Mouse (Mus musculus) heart, adult 2 months (tissue): ENCODE results near the gene Qrfp. TPM values are rescaled to one million over a fixed set of nuclear protein-coding genes. Genes with fewer than 3 reads are reported as not detected.

Experiments
- DNase-seq, 2 experiments: peaks; one replicate each; pipeline ENCODE4 v3.0.0; 2021
- H3K27ac ChIP-seq: fragments of 200-600 bp; 2 replicates; pipeline ENCODE4 v1.8.1; 2022
- H3K27me3 ChIP-seq: fragments of 200-500 bp; 2 replicates; pipeline ENCODE4 v1.6.1; 2012; ENCODE audit warnings: mild to moderate bottlenecking, low read length, inconsistent platforms, mixed read lengths; ENCODE audit not compliant: control insufficient read depth, insufficient read depth
- H3K36me3 ChIP-seq: fragments of 200-500 bp; 2 replicates; pipeline ENCODE4 v1.6.1; 2012; ENCODE audit warnings: low read length, inconsistent platforms; ENCODE audit not compliant: control insufficient read depth, insufficient read depth
- H3K4me1 ChIP-seq: fragments of 200-500 bp; 2 replicates; pipeline ENCODE4 v1.6.1; 2011; ENCODE audit warnings: low read length; ENCODE audit not compliant: control insufficient read depth, insufficient read depth
- H3K4me3 ChIP-seq: fragments of 200-600 bp; 2 replicates; pipeline ENCODE4 v1.8.1; 2022
- H3K79me2 ChIP-seq: fragments of 200-500 bp; replicated peaks from 2 replicates; pipeline ENCODE4 v1.6.1; 2012; ENCODE audit warnings: mild to moderate bottlenecking, inconsistent platforms, low read length, moderate library complexity, mixed read lengths; ENCODE audit not compliant: control insufficient read depth, insufficient read depth
- H3K9ac ChIP-seq: fragments of 200-500 bp; 2 replicates; pipeline ENCODE4 v1.6.1; 2012; ENCODE audit warnings: low read depth, mild to moderate bottlenecking, control low read depth, inconsistent platforms, low read length, mixed read lengths
- CTCF ChIP-seq: fragments of 200-600 bp; IDR thresholded peaks from 2 replicates; pipeline ENCODE4 v1.8.1; 2022; ENCODE audit warnings: antibody characterized with exemption, mild to moderate bottlenecking, moderate library complexity
- EP300 ChIP-seq: fragments of 200-500 bp; IDR thresholded peaks from 2 replicates; pipeline ENCODE4 v1.6.1; 2011; ENCODE audit warnings: low read depth, low read length, control low read depth; ENCODE audit not compliant: insufficient read depth
- POLR2A ChIP-seq: fragments of 200-500 bp; IDR thresholded peaks from 2 replicates; pipeline ENCODE4 v1.6.1; 2011; ENCODE audit warnings: mild to moderate bottlenecking, low read depth, low read length, control low read depth; ENCODE audit not compliant: insufficient read depth
- WGBS: fragments of 180-500 bp; shearing (Covaris S2); methylation state at CpG from one replicate; pipeline ENCODE4 v1.1.7; 2018; 5-methylcytosine and 5-hydroxymethylcytosine counted together
- intact Hi-C: fragments of 180-260 bp; cut with DNase I; formaldehyde crosslinking; loops from one replicate; pipeline ENCODE4 v1.15.1; 2025
- polyA plus RNA-seq: library from polyadenylated mRNA; depleted of rRNA; stranded (reverse); fragments of >200 nt; gene quantifications from 2 replicates; pipeline ENCODE4 v1.2.3, GENCODE M21; 2012
- total RNA-seq, 2 experiments: library from RNA; stranded (reverse); gene quantifications; 2 replicates each; pipeline ENCODE4 v1.2.3; 2021

The Qrfp gene
- total and polyA plus RNA-seq, 3 experiments: 0.04 TPM; not detected in 2

- Histone ChIP-seq H3K4me1 (no peaks in the 10 kb centered on the region), H3K4me3 (no peak overlapping the region), H3K9ac (no peak overlapping the region), H3K79me2 (no peaks in the 10 kb centered on the region), H3K27me3 (no peaks in the 10 kb centered on the region), H3K36me3 (no peaks in the 10 kb centered on the region), H3K27ac (no peak overlapping the region)
- intact Hi-C loops: no loop called here
- TF ChIP-seq POLR2A: no peak
- no peak for TF ChIP-seq CTCF
- TF ChIP-seq EP300: no peak
- no peak for DNase-seq
- WGBS: 73% methylated on average over 14 of the region's 14 CpGs
Observed at GRCm38 (mm10) chr2:31811086-31811958, 942 bp upstream of the Qrfp start.

DNA sequence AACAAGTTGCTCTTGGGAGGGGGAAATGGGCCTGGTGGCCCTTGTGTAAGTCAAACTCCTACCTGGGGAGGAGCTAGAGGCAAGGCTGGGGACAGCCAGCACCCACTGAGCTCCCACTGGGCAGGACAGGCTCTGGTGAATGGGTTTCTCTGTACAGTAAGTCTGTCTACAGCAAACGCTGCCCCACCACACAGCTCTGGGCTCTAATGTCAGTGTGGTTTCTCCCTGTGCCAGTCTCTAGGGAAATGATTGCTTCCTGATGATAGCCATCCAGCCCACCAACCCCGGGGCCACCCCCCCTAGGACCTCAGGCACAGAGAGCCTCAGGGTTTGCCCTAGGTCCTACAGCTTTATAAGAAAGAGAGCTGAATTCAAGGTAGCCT, 1.0 kb downstream of the Qrfp start:
- intact Hi-C loops: no loop called here
- 33% methylated on average over 2 of the region's 2 CpGs for WGBS
- Histone ChIP-seq H3K36me3 (no peaks in the 10 kb centered on the region), H3K4me3 (no peak overlapping the region), H3K27me3 (no peaks in the 10 kb centered on the region), H3K4me1 (no peaks in the 10 kb centered on the region), H3K9ac (no peak overlapping the region), H3K27ac (no peak overlapping the region), H3K79me2 (no peaks in the 10 kb centered on the region)
- DNase-seq: no peak
- no peak for TF ChIP-seq EP300
- TF ChIP-seq POLR2A: no peak
- no peak for TF ChIP-seq CTCF

- TF ChIP-seq CTCF (no peak), POLR2A (no peak), EP300 (no peak)
- H3K9ac ChIP-seq: peak overlapping the region; percentile 21; the same call in 1 of the 2 replicates
- no peaks in the 10 kb centered on the region for H3K79me2 ChIP-seq
- intact Hi-C loops: no loop called here
- WGBS: 48% methylated on average over 28 of the region's 28 CpGs
- H3K4me1 ChIP-seq: no peaks in the 10 kb centered on the region
- no peaks in the 10 kb centered on the region for H3K36me3 ChIP-seq
- H3K27me3 ChIP-seq: no peaks in the 10 kb centered on the region
- H3K4me3 ChIP-seq: no peak overlapping the region
- DNase-seq: peak in 1 of 2 experiments; percentile 35
- H3K27ac ChIP-seq: no peak overlapping the region
Observed at GRCm38 (mm10) chr2:31808410-31809357, 1.7 kb downstream of the Qrfp start.

DNA sequence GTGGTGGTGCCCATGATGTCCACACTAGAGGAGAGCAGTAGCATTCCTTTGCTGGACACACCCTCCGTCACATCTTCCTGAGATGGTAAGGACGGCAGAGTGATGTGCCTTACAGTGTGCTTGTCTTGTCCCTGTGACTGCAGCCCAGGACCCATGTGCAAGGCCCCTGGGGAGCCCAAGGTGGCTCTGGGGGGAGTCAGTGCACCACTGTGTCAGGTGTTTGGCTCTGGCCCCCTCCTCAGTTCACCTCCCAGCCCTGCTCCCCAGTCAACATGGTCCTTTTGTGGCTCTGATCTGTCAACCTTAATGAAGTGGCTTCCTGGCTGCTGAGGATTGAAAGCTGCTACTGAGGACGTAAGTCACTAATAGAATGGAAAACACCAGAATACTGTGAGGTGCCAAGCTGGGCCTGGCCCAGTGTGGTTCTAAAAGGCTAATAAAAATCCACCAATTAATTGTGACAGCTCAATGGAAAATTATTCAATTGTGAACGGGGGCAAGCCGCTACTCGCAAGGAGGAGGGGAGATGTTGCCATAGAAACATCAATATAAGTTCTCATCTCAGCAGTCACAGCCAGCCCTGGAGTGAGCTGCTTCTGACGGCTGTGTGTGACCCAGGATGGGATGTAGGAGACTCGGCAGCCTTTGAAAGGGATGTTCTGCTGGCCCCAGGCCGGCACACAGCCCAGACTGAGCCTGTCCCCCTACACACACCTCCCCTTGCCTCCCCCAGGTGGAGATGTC, 3.6 kb downstream of the Qrfp start:
- Histone ChIP-seq H3K27me3 (no peaks in the 10 kb centered on the region), H3K79me2 (no peaks in the 10 kb centered on the region), H3K27ac (no peak overlapping the region), H3K9ac (no peak overlapping the region), H3K36me3 (no peaks in the 10 kb centered on the region), H3K4me3 (no peak overlapping the region), H3K4me1 (no peaks in the 10 kb centered on the region)
- intact Hi-C loops: no loop called here
- no peak for TF ChIP-seq EP300
- TF ChIP-seq CTCF: no peak
- no peak for TF ChIP-seq POLR2A
- 64% methylated on average over 9 of the region's 9 CpGs for WGBS
- no peak for DNase-seq

DNA sequence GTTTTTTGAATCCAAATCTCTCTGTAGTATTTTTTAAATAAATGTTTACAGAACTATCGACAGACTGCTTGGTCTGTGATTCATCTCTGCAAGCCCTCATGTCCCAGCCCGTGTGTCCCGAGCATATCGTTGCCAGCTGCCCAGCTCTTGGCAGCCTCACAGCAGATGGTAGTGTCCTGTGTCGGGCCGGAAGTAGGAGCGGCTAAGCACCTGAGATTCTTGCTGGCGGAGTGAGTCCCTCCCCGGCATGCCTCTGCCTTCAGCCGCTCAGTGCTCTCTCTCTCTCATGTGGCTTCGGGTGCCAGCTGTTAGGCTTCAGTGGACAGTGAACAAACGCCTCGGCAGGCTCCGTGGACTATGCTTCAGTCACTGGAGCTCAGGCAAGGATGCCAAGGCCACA, 6.9 kb downstream of the Qrfp start:
- Histone ChIP-seq H3K27ac (no peak overlapping the region), H3K4me3 (no peak overlapping the region), H3K36me3 (no peaks in the 10 kb centered on the region), H3K4me1 (no peaks in the 10 kb centered on the region), H3K9ac (no peak overlapping the region), H3K79me2 (no peaks in the 10 kb centered on the region), H3K27me3 (no peaks in the 10 kb centered on the region)
- 64% methylated on average over 14 of the region's 14 CpGs for WGBS
- TF ChIP-seq EP300 (no peak), CTCF (no peak), POLR2A (no peak)
- no peak for DNase-seq
- intact Hi-C loops: no loop called here
